Mouse (Mus musculus) thymus, adult 2 months (tissue): ENCODE measurements at regions not wholly inside any gene's neighbourhood (a gene's known extent, or its start where the extent isn't known, plus 50 kb on each side); places are given as distances from the start of the nearest gene placed in this dataset.

Source experiments
- CTCF ChIP-seq: fragments of 200-500 bp; IDR thresholded peaks from 2 replicates; pipeline ENCODE4 v1.5.1; 2012; ENCODE audit warnings: mild to moderate bottlenecking, control low read depth, low read length, moderate library complexity, borderline replicate concordance; ENCODE audit not compliant: control insufficient read depth, poor library complexity, insufficient read depth; ENCODE audit errors: extremely low read depth
- POLR2A ChIP-seq: fragments of 200-500 bp; IDR thresholded peaks from 2 replicates; pipeline ENCODE4 v1.6.1; 2012; ENCODE audit warnings: mild to moderate bottlenecking, low read length, control low read depth, moderate library complexity; ENCODE audit not compliant: control insufficient read depth, poor library complexity, insufficient read depth; ENCODE audit errors: extremely low read depth

GRCm38 (mm10) chr9:117754651-117755050 lies 124.9 kb upstream of the Rbms3 start:
- no peak for TF ChIP-seq POLR2A
- TF ChIP-seq CTCF = no peak
